Mouse (Mus musculus) spleen, adult 2 months (tissue): ENCODE data around the gene Rps2. TPM values are rescaled to one million over a fixed set of nuclear protein-coding genes. Genes with fewer than 3 reads are reported as not detected.
A peak's percentile ranks its signal among the peaks of the same experiment; 100 is the strongest.

ENCODE experiments used
- DNase-seq, 2 experiments: peaks; one replicate each; pipeline versions ENCODE4 v3.0.0 to v3.0.0-alpha.2; 2012 to 2021; ENCODE audit warnings: low spot score in 2 of 2, low read depth in 1 of 2
- H3K27ac ChIP-seq: fragments of 200-500 bp; 2 replicates; pipeline ENCODE4 v1.5.1; 2012; ENCODE audit warnings: low read length, inconsistent platforms; ENCODE audit not compliant: insufficient read depth
- H3K27me3 ChIP-seq: fragments of 200-500 bp; 2 replicates; pipeline ENCODE4 v1.6.1; 2012; ENCODE audit warnings: mild to moderate bottlenecking, moderate library complexity, low read length, inconsistent platforms; ENCODE audit not compliant: control insufficient read depth, insufficient read depth
- H3K36me3 ChIP-seq: fragments of 200-500 bp; 2 replicates; pipeline ENCODE4 v1.6.1; 2012; ENCODE audit warnings: mild to moderate bottlenecking, low read length, inconsistent platforms; ENCODE audit not compliant: control insufficient read depth, insufficient read depth
- H3K4me1 ChIP-seq: fragments of 200-500 bp; 2 replicates; pipeline ENCODE4 v1.6.1; 2011; ENCODE audit warnings: inconsistent platforms; ENCODE audit not compliant: control insufficient read depth, insufficient read depth, insufficient read length
- H3K4me3 ChIP-seq: fragments of 200-500 bp; 2 replicates; pipeline ENCODE4 v1.5.1; 2011; ENCODE audit warnings: mild to moderate bottlenecking, inconsistent platforms; ENCODE audit not compliant: insufficient read depth, insufficient read length; ENCODE audit errors: extremely low read depth
- CTCF ChIP-seq: fragments of 200-500 bp; IDR thresholded peaks from 2 replicates; pipeline ENCODE4 v1.5.1; 2011; ENCODE audit warnings: mild to moderate bottlenecking, inconsistent platforms; ENCODE audit not compliant: insufficient read depth, insufficient read length, insufficient replicate concordance; ENCODE audit errors: extremely low read depth
- POLR2A ChIP-seq: fragments of 200-500 bp; IDR thresholded peaks from 2 replicates; pipeline ENCODE4 v1.6.1; 2011; ENCODE audit warnings: low read depth, low read length, inconsistent platforms
- WGBS: fragments of 180-500 bp; shearing (Covaris S2); methylation state at CpG from one replicate; pipeline ENCODE4 v1.1.7; 2018; 5-methylcytosine and 5-hydroxymethylcytosine counted together
- polyA plus RNA-seq: library from polyadenylated mRNA; depleted of rRNA; stranded (reverse); fragments of >200 nt; gene quantifications from 2 replicates; pipeline ENCODE4 v1.2.3, GENCODE M21; 2012

The Rps2 gene
- polyA plus RNA-seq, 1 experiment: 2,560 TPM

DNA sequence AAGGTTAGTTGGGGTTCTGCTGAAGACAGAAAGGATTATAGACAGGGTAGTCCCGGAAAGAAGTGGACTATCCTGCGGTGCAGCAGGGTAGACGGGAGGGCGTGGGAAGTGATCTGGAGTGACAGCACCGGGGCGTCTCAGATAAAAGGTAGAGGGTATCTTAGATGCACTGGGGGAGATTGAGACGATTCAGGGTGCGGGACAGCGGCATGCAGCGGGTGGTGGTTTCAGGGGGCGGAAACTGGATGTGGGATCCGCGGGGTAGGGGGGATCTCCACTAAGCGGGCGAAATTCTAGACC is 5.9 kb downstream of the Rps2 start:
- WGBS: under 1% methylated on average over 15 of the region's 15 CpGs
- peaks cover 7% of the 10 kb centered on the region for H3K4me1 ChIP-seq
- no peaks in the 10 kb centered on the region for H3K27me3 ChIP-seq
- no peak for TF ChIP-seq POLR2A
- TF ChIP-seq CTCF: no peak
- H3K36me3 ChIP-seq: peaks cover 12% of the 10 kb centered on the region
- H3K27ac ChIP-seq: peak overlapping the region; percentile 89
- no peak for DNase-seq
- peak overlapping the region; percentile 98 for H3K4me3 ChIP-seq

GRCm38 (mm10) chr17:24724184-24724583 is 6.3 kb downstream of the Rps2 start, which contains the start of gene Ndufb10:
Gene Ndufb10, minus strand, starts transcription at chr17:24724478.
- WGBS: 0% methylated on average over 30 of the region's 30 CpGs
- H3K36me3 ChIP-seq: peaks cover 12% of the 10 kb centered on the region
- peak; percentile 82 to 93 for DNase-seq
- TF ChIP-seq POLR2A (peak; percentile 93), CTCF (peak; percentile 94)
- no peaks in the 10 kb centered on the region for H3K27me3 ChIP-seq
- peak within 1 kb of the TSS; percentile 98 for H3K4me3 ChIP-seq
- peaks cover 7% of the 10 kb centered on the region for H3K4me1 ChIP-seq
- H3K27ac ChIP-seq: peak within 1 kb of the TSS; percentile 89

GRCm38 (mm10) chr17:24725637-24726390 is 7.9 kb downstream of the Rps2 start:
- no peak for DNase-seq
- 75% methylated on average over 3 of the region's 3 CpGs for WGBS
- Histone ChIP-seq H3K27ac (no peak overlapping the region), H3K36me3 (peaks cover 10% of the 10 kb centered on the region), H3K27me3 (no peaks in the 10 kb centered on the region), H3K4me3 (no peak overlapping the region), H3K4me1 (peaks cover 7% of the 10 kb centered on the region)
- TF ChIP-seq CTCF: no peak
- no peak for TF ChIP-seq POLR2A

GRCm38 (mm10) chr17:24727618-24728017 is 9.7 kb downstream of the Rps2 start, which contains the start of gene Rpl3l:
Gene Rpl3l, plus strand, starts transcription at chr17:24727820.
- Histone ChIP-seq H3K4me3 (no peak within 1 kb of the TSS), H3K27me3 (no peaks in the 10 kb centered on the region), H3K27ac (no peak within 1 kb of the TSS), H3K4me1 (peaks cover 7% of the 10 kb centered on the region; the same call in 1 of the 2 replicates), H3K36me3 (no peaks in the 10 kb centered on the region)
- TF ChIP-seq POLR2A: no peak
- TF ChIP-seq CTCF: no peak
- no peak for DNase-seq
- 91% methylated on average over 2 of the region's 2 CpGs for WGBS

- WGBS: 86% methylated on average over 17 of the region's 17 CpGs
- no peak for DNase-seq
- Histone ChIP-seq H3K27ac (no peak overlapping the region), H3K4me1 (peaks cover 5% of the 10 kb centered on the region; the same call in 1 of the 2 replicates), H3K27me3 (no peaks in the 10 kb centered on the region), H3K4me3 (no peak overlapping the region), H3K36me3 (no peaks in the 10 kb centered on the region)
- no peak for TF ChIP-seq POLR2A
- TF ChIP-seq CTCF: no peak
Observed at GRCm38 (mm10) chr17:24728184-24728583, 10.3 kb downstream of the Rps2 start.

DNA sequence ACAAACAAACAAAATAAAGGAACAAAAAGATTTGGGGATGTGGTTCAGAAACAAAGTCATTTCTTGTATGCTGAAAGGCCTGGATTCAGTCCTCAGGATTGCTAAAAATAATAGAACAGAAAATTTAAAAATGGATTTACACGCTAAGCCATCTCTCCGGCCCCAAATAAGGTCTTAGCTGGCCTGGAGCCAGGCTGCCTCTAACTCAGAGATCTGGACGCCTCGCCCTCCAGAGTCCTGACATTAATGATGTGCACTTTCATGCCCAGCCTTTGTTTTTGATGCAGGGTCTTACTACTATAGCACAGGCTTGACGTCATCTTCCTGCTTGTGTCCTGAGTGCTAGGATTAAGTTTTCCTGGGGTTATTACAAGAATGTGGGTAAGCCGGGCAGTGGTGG is 11.2 kb downstream of the Rps2 start:
- Histone ChIP-seq H3K27me3 (no peaks in the 10 kb centered on the region), H3K4me3 (no peak overlapping the region), H3K36me3 (no peaks in the 10 kb centered on the region), H3K4me1 (no peaks in the 10 kb centered on the region; the same call in 1 of the 2 replicates), H3K27ac (no peak overlapping the region)
- DNase-seq: no peak
- TF ChIP-seq POLR2A (no peak), CTCF (no peak)
- WGBS: 92% methylated on average over 6 of the region's 6 CpGs

DNA sequence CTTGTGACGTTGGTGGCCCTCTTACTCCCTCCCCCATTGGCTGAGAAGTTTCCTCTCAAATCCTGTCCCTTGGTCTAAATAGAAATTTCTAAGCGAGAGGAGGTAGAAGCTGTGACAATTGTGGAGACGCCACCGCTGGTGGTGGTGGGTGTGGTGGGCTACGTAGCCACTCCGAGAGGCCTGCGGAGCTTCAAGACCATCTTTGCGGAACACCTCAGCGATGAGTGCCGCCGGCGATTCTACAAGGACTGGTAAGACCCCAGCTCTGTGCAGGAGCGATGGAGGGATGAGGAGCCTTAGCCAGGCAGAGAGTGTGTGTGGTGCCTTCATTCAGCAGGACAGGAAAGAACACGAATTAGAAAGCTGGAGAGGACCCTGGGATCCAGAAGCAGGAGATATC is 12.9 kb downstream of the Rps2 start:
- WGBS: 76% methylated on average over 14 of the region's 14 CpGs
- H3K27ac ChIP-seq: no peak overlapping the region
- TF ChIP-seq CTCF (no peak), POLR2A (no peak)

More for the DNA sequence above, 12.9 kb downstream of the Rps2 start:
- no peaks in the 10 kb centered on the region for H3K4me1 ChIP-seq
- H3K4me3 ChIP-seq: no peak overlapping the region
- no peaks in the 10 kb centered on the region for H3K27me3 ChIP-seq
- H3K36me3 ChIP-seq: no peaks in the 10 kb centered on the region
- DNase-seq: no peak
